Mouse (Mus musculus) liver, embryonic 14.5 days (tissue): ENCODE data around the gene Agps.

ENCODE experiments used
- CTCF ChIP-seq: IDR thresholded peaks from 2 replicates; pipeline ENCODE4 v1.5.1; 2016; ENCODE audit warnings: antibody characterized with exemption, low read depth, control low read depth
- EP300 ChIP-seq: IDR thresholded peaks from 2 replicates; pipeline ENCODE4 v1.6.1; 2016; ENCODE audit warnings: antibody characterized with exemption, low read depth

GRCm38 (mm10) chr2:75815521-75815920, 16.5 kb upstream of the Agps start:
- TF ChIP-seq CTCF (no peak), EP300 (no peak)
